Mouse (Mus musculus) activated CD4-positive, CD25-positive, alpha-beta regulatory T cell, adult 4 months (primary cell): Measurements from ENCODE around the gene Adam33. TPM values are rescaled to one million over a fixed set of nuclear protein-coding genes. Genes with fewer than 3 reads are reported as not detected.

Source experiments
- ATAC-seq: one replicate; pipeline ENCODE4 v1.8.0; 2017
- polyA plus RNA-seq, 2 experiments: library from polyadenylated mRNA; unstranded; fragments of 100-300 nt; shearing (Covaris generic); gene quantifications; one replicate each; pipeline ENCODE4 v1.2.1; 2017

Gene Adam33
- polyA plus RNA-seq, 2 experiments from 2014 or later = not detected

- no peak for ATAC-seq
Observed at GRCm38 (mm10) chr2:131026941-131027340, 36.7 kb downstream of the Adam33 start.

GRCm38 (mm10) chr2:131025230-131025629 lies 38.4 kb downstream of the Adam33 start:
- ATAC-seq = no peak

GRCm38 (mm10) chr2:131010566-131010965 lies 53.0 kb downstream of the Adam33 start:
- ATAC-seq = no peak

- no peak for ATAC-seq
Observed at GRCm38 (mm10) chr2:131009123-131009522, 54.5 kb downstream of the Adam33 start.

Other genes starting within 250 kb of the Adam33 start
- 10 to 100 TPM in 1 of 2 experiments, 1 to 10 TPM in 1; 9.5 to 11.6 TPM for gene 4930402H24Rik, start 157.4 kb downstream of the Adam33 start, polyA plus RNA-seq
- 1 to 10 TPM; 4.6 to 6.2 TPM for gene Atrn, start 157.3 kb downstream of the Adam33 start, polyA plus RNA-seq
- not detected for gene Gfra4, start 20.7 kb downstream of the Adam33 start, polyA plus RNA-seq
- gene Siglec1, start 23.0 kb upstream of the Adam33 start, polyA plus RNA-seq = not detected
- under 1 TPM; 0.13 to 0.19 TPM for gene Hspa12b, start 63.5 kb upstream of the Adam33 start, polyA plus RNA-seq
- gene Gm11037, start 69.7 kb upstream of the Adam33 start, polyA plus RNA-seq = not detected
- gene 1700037H04Rik, start 96.3 kb upstream of the Adam33 start, polyA plus RNA-seq = 10 to 100 TPM; 37.7 to 47.8 TPM
- gene Cenpb, start 116.3 kb upstream of the Adam33 start, polyA plus RNA-seq = 1 to 10 TPM; 3.0 to 3.1 TPM
- gene Cdc25b, start 123.1 kb upstream of the Adam33 start, polyA plus RNA-seq = 10 to 100 TPM; 90.4 to 96.2 TPM
- 1 to 10 TPM in 1 of 2 experiments, not detected in 1; 1.3 TPM for gene Spef1, start 123.5 kb upstream of the Adam33 start, polyA plus RNA-seq
- 10 to 100 TPM; 14.8 to 23.9 TPM for gene Ap5s1, start 143.3 kb upstream of the Adam33 start, polyA plus RNA-seq
- gene Mavs, start 170.2 kb upstream of the Adam33 start, polyA plus RNA-seq = 10 to 100 TPM; 18.8 to 20.4 TPM
- 10 to 100 TPM in 1 of 2 experiments, 1 to 10 TPM in 1; 7.6 to 11.9 TPM for gene Pank2, start 198.7 kb upstream of the Adam33 start, polyA plus RNA-seq